Mouse (Mus musculus) adrenal gland, postnatal 36 days (tissue): Measurements from ENCODE around the gene Lyzl6. TPM values are rescaled to one million over a fixed set of nuclear protein-coding genes. Genes with fewer than 3 reads are reported as not detected.

Experiments
- DNase-seq, 2 experiments: peaks; one replicate each; pipeline ENCODE4 v3.0.0; 2021; ENCODE audit warnings: mixed read lengths in 1 of 2
- long read RNA-seq, 2 experiments: library from polyadenylated mRNA; stranded (forward); transcript quantifications; one replicate each; pipeline ENCODE4 v2.0.0; 2021; ENCODE audit warnings: borderline sequencing depth in 2 of 2
- total RNA-seq, 2 experiments: library from RNA; stranded (reverse); gene quantifications; 2 replicates each; pipeline ENCODE4 v1.2.3; 2021

Gene Lyzl6
- total RNA-seq = not detected
- long read RNA-seq, experiment 1 = 0 reads
- long read RNA-seq, experiment 2 = 0 reads

- no peak for DNase-seq
These were observed at the start of gene Lyzl6 for GRCm38 (mm10) chr11:103638790-103639189. Gene Lyzl6 (minus strand): TSS chr11:103638890.

DNA sequence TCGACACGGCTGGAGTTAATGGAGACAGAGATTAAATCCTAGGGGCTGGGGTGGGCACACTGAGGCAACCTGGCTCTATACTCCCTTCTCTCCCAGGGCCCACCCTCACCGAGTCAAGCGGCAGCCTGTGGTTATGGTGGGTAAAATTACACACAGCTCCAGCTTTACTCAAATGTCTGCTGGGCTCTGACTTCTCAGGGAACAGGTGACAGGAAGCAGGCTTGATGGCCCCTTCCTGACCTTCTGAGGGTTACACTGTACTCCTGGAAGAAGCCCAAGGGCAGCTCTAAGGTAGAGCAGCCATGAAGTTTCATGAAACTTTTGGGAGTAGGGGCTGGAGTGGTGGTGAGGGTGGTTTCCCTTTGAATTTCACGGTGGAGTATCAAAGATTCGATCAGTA lies 48.0 kb upstream of the Lyzl6 start:
- no peak for DNase-seq

GRCm38 (mm10) chr11:103685261-103685736 lies 46.6 kb upstream of the Lyzl6 start:
- peak; percentile 52 to 59 for DNase-seq

DNA sequence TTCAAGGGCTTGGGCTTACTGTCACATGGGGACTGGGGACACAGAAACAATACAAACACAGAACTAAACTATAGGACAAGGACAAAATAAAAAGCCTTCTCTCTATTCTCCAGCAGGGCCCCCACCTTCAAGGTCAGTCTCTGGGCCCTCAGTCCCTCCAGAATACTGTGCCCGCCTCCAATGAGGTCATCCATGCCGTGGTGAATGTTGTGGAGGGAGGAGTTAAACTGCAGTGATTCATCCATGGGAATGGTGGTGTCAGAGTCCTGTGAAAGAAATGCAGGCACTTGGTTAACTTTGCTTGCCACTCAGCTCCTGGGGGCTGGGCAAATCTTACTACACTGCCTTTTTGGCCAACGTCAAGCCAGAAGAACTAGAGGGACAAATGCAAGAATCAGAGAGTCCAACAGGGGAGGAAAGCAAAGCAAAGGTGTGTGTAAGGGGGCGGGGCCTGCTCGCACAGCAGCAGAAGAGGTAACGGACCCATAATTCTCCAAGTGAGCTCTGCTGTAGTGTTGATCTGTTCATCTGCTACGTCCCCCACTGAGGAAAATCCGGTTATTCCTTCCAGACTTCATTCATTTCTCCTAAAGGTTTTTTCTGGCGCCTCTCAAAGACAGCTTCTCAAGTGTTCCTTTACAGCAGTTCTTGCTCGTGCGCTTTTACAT lies 45.1 kb upstream of the Lyzl6 start:
- peak; percentile 84 to 88 for DNase-seq

GRCm38 (mm10) chr11:103677042-103677441 lies 38.4 kb upstream of the Lyzl6 start:
- peak; percentile 72 to 82 for DNase-seq

- DNase-seq = peak; percentile 21 to 52
These were observed 36.9 kb upstream of the Lyzl6 start for GRCm38 (mm10) chr11:103675556-103675955.

DNA sequence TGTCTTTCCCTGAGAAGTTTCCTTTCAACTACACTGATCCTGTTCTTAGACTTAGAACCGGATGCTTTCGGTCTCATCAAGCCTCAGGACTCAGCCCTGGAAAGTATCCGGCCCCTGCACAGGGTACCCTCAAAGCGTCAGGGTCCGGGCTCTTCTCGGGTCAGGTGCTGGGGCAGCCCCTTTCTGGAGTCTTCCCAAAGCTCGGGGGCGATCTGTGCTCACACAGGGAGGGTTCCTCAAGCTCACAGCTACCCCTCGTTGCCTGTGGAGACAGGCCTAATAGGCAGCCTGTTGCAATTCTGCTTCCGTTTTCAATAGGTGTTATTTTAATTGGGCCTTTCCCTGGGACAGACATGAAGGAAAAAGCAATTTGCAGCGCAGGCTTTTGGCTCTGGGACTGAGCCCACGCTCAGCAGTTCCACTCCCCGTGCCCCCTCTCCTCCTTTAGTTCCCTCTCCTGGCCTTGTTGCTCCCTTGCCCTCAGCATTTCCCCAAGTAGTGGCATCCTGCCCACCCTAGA lies 28.3 kb upstream of the Lyzl6 start:
- DNase-seq = no peak

GRCm38 (mm10) chr11:103666181-103666906 lies 27.7 kb upstream of the Lyzl6 start:
- peak in 1 of 2 experiments; percentile 28 for DNase-seq

GRCm38 (mm10) chr11:103665695-103666094 lies 27.0 kb upstream of the Lyzl6 start:
- DNase-seq = no peak

- DNase-seq = no peak
These were observed 24.4 kb upstream of the Lyzl6 start for GRCm38 (mm10) chr11:103663119-103663518.

DNA sequence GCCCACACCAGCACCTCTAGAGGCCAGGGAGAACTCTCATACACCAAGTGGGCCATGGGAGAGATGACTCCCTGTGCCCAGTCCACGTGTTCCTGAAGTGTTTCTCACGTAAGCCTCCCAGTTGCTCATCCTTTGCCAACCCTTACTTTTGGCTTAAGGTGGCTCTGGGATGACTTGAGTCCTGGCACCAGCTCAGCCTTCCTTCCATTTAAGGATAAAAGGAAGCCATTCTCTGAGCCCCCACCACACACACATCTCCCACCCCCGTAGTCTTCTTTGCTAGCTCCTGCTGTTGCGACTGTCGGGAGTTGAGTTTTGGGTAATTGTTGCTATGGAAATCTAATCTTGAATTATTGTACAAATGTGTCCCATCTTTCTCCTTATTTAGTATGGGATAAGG lies 23.9 kb upstream of the Lyzl6 start:
- DNase-seq = no peak

GRCm38 (mm10) chr11:103661863-103662262 lies 23.2 kb upstream of the Lyzl6 start:
- DNase-seq = no peak

GRCm38 (mm10) chr11:103658189-103658588 lies 19.5 kb upstream of the Lyzl6 start:
- DNase-seq = no peak

DNA sequence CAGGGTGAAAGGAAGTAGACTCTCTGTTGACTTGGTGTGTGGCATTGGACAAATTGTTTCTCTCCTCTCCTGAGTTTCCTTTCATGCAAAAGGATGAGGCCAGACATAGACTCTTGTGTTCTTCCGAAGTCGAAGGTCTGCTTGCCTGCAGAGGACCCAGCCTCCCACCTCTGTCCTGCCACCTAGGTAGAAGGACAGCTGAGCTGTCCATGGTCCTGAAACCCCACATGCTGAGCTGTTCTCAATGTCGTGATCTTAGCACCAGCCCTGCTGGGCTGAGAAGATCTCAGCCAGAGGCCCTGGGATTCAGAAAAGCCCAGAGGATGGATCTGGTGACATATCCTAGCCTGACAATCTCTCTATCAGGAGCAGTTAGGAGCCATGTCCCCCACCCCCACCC lies 17.8 kb upstream of the Lyzl6 start:
- peak; percentile 62 to 71 for DNase-seq

GRCm38 (mm10) chr11:103653359-103653965 lies 14.8 kb upstream of the Lyzl6 start:
- DNase-seq = no peak

GRCm38 (mm10) chr11:103651426-103651825 lies 12.7 kb upstream of the Lyzl6 start:
- DNase-seq = no peak

DNA sequence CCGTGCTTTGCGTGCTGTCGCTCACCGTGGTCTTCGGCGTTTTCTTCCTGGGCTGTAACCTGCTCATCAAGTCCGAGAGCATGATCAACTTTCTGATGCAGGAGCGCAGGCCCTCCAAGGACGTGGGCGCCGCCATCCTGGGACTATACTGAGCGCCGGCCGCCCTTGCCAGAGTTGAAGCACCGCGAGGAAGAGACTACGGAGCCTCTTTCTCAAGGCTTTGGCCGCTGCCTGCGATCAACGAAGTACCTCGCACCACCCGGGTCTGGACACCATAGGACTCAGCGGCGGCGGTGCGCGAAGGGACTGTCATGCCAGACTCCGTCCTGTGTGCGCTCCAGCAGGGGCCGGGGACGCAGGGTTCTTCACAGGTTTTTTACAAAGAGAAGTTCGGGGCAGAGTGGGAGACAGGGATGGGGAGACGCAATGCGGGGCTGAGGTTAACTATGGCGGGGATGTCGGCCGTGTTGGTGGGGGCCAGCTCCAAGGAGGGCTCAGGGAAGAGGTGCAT lies 11.3 kb upstream of the Lyzl6 start:
- no peak for DNase-seq

- peak in 1 of 2 experiments; percentile 13 for DNase-seq
These were observed 10.8 kb upstream of the Lyzl6 start, which contains the start of gene Rprml for GRCm38 (mm10) chr11:103649301-103649982. Gene Rprml (plus strand): TSS chr11:103649570.

DNA sequence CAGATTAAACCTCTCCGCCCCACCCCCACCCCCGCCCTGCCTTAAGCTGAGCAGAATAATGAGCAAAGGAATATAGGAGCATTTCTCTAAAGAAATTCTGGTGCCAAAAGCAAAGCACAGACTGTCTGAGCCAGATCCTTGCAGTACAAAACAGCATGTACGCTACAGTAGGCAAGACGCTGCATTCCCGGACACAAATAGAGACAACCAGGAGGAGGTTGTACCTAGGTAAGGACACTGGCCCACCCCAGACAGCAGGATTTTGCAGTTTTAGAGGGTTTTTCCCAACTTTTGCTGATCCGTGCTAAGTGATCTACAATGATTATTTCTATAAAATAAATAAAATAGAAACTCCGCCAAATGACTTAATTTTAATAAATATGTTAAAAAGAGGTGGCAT lies 10.0 kb upstream of the Lyzl6 start:
- no peak for DNase-seq

DNA sequence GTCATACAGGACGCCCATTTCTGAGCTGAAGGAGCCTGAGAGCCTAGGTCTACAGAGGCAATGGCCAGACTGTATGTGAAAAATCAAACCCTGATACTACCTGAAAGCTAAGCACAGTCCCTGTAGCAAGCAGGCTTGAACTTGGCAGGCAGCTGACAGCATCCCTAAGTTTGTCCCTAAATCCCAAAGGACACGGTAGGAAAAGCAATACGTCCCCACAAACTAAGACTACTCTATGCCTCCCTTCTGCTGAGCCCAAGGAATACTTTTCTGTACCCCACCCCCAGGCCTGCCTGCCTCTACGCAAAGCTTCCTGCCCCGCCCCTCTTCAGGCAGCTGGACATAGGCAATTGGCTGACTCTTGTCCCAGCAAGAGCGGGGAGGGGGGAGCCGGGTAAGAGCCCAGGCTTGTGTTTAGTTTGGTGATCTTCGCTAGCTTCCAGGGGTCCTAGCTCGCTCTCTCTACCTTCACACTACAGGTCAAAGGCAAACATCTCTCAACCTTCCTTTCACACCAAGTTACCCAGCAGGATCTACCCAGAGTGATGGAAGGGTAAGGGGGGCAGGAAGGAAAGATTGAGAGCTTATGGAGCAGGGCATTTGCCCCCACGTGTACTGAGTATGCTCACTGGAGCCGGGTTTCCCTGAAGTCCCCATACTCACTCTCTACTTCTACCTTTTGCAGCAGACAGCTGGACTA lies 9.4 kb upstream of the Lyzl6 start:
- DNase-seq = no peak

GRCm38 (mm10) chr11:103646301-103646700 lies 7.6 kb upstream of the Lyzl6 start:
- no peak for DNase-seq
